Mouse (Mus musculus): ENCODE measurements around the gene Unc80.

- TF ChIP-seq ZNF384 (IDR thresholded peaks at IDR 0.05; ENCODE audit: low read depth, low read length) (no peak), CHD2 (IDR thresholded peaks at IDR 0.05; ENCODE audit: low read depth, low read length) (no peak)
These were observed 94.2 kb downstream of the Unc80 start for GRCm38 (mm10) chr1:66562332-66562731.
